Mouse (Mus musculus): ENCODE measurements at regions not wholly inside any gene's neighbourhood (a gene's known extent, or its start where the extent isn't known, plus 50 kb on each side); places are given as distances from the start of the nearest gene placed in this dataset.
"Not testable (repeated sequence)": the region's sequence is repeated elsewhere in the genome, so short reads cannot be mapped to it uniquely, and the experiment has no call there.

GRCm38 (mm10) chr10:26576153-26576552 lies 177.1 kb upstream of the Arhgap18 start:
- DNase-seq (ENCODE audit: low read depth in 2 of 2, low spot score in 2 of 2): no peak

GRCm38 (mm10) chr10:26577087-26577486 lies 176.1 kb upstream of the Arhgap18 start:
- no peak for DNase-seq (ENCODE audit: low read depth in 2 of 2, low spot score in 2 of 2)

GRCm38 (mm10) chr10:26585106-26585505 lies 168.1 kb upstream of the Arhgap18 start:
- no peak for DNase-seq (ENCODE audit: low read depth in 2 of 2, low spot score in 2 of 2)

GRCm38 (mm10) chr10:26607081-26607480 lies 146.1 kb upstream of the Arhgap18 start:
- DNase-seq (ENCODE audit: low read depth in 2 of 2, low spot score in 2 of 2): not testable (repeated sequence)

GRCm38 (mm10) chr10:26611246-26611645 lies 142.0 kb upstream of the Arhgap18 start:
- no peak for DNase-seq (ENCODE audit: low read depth in 2 of 2, low spot score in 2 of 2)

GRCm38 (mm10) chr10:26630196-26630760 lies 122.9 kb upstream of the Arhgap18 start:
- no peak for DNase-seq (ENCODE audit: low read depth in 2 of 2, low spot score in 2 of 2)

- no peak for DNase-seq (ENCODE audit: low read depth in 2 of 2, low spot score in 2 of 2)
Measured at GRCm38 (mm10) chr10:26632266-26632665, 121.0 kb upstream of the Arhgap18 start.

GRCm38 (mm10) chr10:26637459-26637858 lies 115.8 kb upstream of the Arhgap18 start:
- no peak for DNase-seq (ENCODE audit: low read depth in 2 of 2, low spot score in 2 of 2)

- no peak for DNase-seq (ENCODE audit: low read depth in 2 of 2, low spot score in 2 of 2)
Measured at GRCm38 (mm10) chr10:26638056-26638455, 115.2 kb upstream of the Arhgap18 start.

GRCm38 (mm10) chr10:26639118-26639517 lies 114.1 kb upstream of the Arhgap18 start:
- no peak for DNase-seq (ENCODE audit: low read depth in 2 of 2, low spot score in 2 of 2)

- no peak for DNase-seq (ENCODE audit: low read depth in 2 of 2, low spot score in 2 of 2)
Measured at GRCm38 (mm10) chr10:26653103-26653502, 100.1 kb upstream of the Arhgap18 start.

- DNase-seq (ENCODE audit: low read depth in 2 of 2, low spot score in 2 of 2): no peak
Measured at GRCm38 (mm10) chr10:26664270-26664669, 89.0 kb upstream of the Arhgap18 start.

GRCm38 (mm10) chr10:26679500-26680227 lies 73.6 kb upstream of the Arhgap18 start:
- DNase-seq (ENCODE audit: low read depth in 2 of 2, low spot score in 2 of 2): no peak

- DNase-seq (ENCODE audit: low read depth in 2 of 2, low spot score in 2 of 2): no peak
Measured at GRCm38 (mm10) chr10:26694761-26695160, 58.5 kb upstream of the Arhgap18 start.

GRCm38 (mm10) chr10:26695212-26695933 lies 57.8 kb upstream of the Arhgap18 start:
- peak in 1 of 2 experiments; percentile 1 for DNase-seq (ENCODE audit: low read depth in 2 of 2, low spot score in 2 of 2)
